ENCODE assay signal across 8 mouse cellular contexts in genomic region chrX:21061866-21062543, GRCm38 (mm10). TPM values are rescaled to one million over a fixed set of nuclear protein-coding genes. Genes with fewer than 3 reads are reported as not detected.
DNase-seq lines count a peak whose midpoint lies in the region; ATAC-seq and TF ChIP-seq lines count a peak whose summit lies in the region.

TSS of gene Zfp182 (minus strand) at chrX:21062316.

- peak within 1 kb of the TSS; percentile 51 for H3K9ac ChIP-seq in forebrain, embryonic 15.5 days (replicated peaks)
- H3K9ac ChIP-seq in lung, embryonic 14.5 days = peak within 1 kb of the TSS; percentile 52

- intact Hi-C loops in heart, postnatal 36 days (cut with DNase I) = loop anchor here (1.0 kb wide), 1 partner anchor 27 kb away; the partner anchor contains the start of gene Zfp300

- peak within 1 kb of the TSS; percentile 49 for H3K4me2 ChIP-seq in forebrain, embryonic 15.5 days (replicated peaks)
- peak within 1 kb of the TSS; percentile 52 for H3K4me2 ChIP-seq in lung, embryonic 14.5 days

- peak within 1 kb of the TSS; percentile 72 for H3K27ac ChIP-seq in forebrain, embryonic 15.5 days (replicated peaks)
- H3K27ac ChIP-seq in layer of hippocampus, adult 2 months = peak within 1 kb of the TSS; percentile 85
- H3K27ac ChIP-seq in lung, embryonic 14.5 days (ENCODE audit: low read depth) = peak within 1 kb of the TSS; percentile 22; the same call in 1 of the 2 replicates
- no peak within 1 kb of the TSS for H3K27ac ChIP-seq in olfactory bulb, adult 2 months (ENCODE audit: insufficient read depth, low read depth, low read length)
- no peak within 1 kb of the TSS for H3K27ac ChIP-seq in thymus, adult 2 months (ENCODE audit: control insufficient read depth, insufficient read depth, low read length)

- no peaks in the 10 kb centered on the region for H3K27me3 ChIP-seq in forebrain, embryonic 15.5 days
- no peaks in the 10 kb centered on the region for H3K27me3 ChIP-seq in lung, embryonic 14.5 days (ENCODE audit: insufficient read depth, low read length)
- H3K27me3 ChIP-seq in thymus, adult 2 months (ENCODE audit: control insufficient read depth, insufficient read depth, low read length) = no peaks in the 10 kb centered on the region

- H3K4me1 ChIP-seq in forebrain, embryonic 15.5 days = no peaks in the 10 kb centered on the region
- H3K4me1 ChIP-seq in lung, embryonic 14.5 days (ENCODE audit: insufficient read depth) = no peaks in the 10 kb centered on the region
- H3K4me1 ChIP-seq in olfactory bulb, adult 2 months (ENCODE audit: control insufficient read depth, insufficient read depth, low read length) = no peaks in the 10 kb centered on the region
- H3K4me1 ChIP-seq in thymus, adult 2 months (replicated peaks; ENCODE audit: control insufficient read depth, insufficient read depth, low read length) = no peaks in the 10 kb centered on the region; the same call in 1 of the 2 replicates

- TF ChIP-seq CTCF in layer of hippocampus, adult 2 months (conservative IDR thresholded peaks at IDR 0.05) = no peak
- TF ChIP-seq CTCF in lung, embryonic 14.5 days (IDR thresholded peaks at IDR 0.05; ENCODE audit: low read depth) = no peak
- TF ChIP-seq CTCF in olfactory bulb, adult 2 months (IDR thresholded peaks at IDR 0.05; ENCODE audit: insufficient read depth, low read depth, low read length) = no peak
- TF ChIP-seq CTCF in thymus, adult 2 months (IDR thresholded peaks at IDR 0.05; ENCODE audit: borderline replicate concordance, control insufficient read depth, extremely low read depth, insufficient read depth, low read length, poor library complexity) = no peak

- no peaks in the 10 kb centered on the region for H3K36me3 ChIP-seq in forebrain, embryonic 15.5 days
- no peaks in the 10 kb centered on the region for H3K36me3 ChIP-seq in lung, embryonic 14.5 days (ENCODE audit: insufficient read depth)
- no peaks in the 10 kb centered on the region for H3K36me3 ChIP-seq in thymus, adult 2 months (ENCODE audit: control insufficient read depth, insufficient read depth, low read length)

- no peaks in the 10 kb centered on the region for H3K9me3 ChIP-seq in forebrain, embryonic 15.5 days
- no peaks in the 10 kb centered on the region for H3K9me3 ChIP-seq in lung, embryonic 14.5 days (ENCODE audit: low read depth, low read length)

- H3K4me3 ChIP-seq in forebrain, embryonic 15.5 days = peak within 1 kb of the TSS; percentile 57
- peak within 1 kb of the TSS; percentile 66 for H3K4me3 ChIP-seq in layer of hippocampus, adult 2 months
- H3K4me3 ChIP-seq in lung, embryonic 14.5 days (ENCODE audit: low read depth, low read length) = peak within 1 kb of the TSS; percentile 50
- peak within 1 kb of the TSS; percentile 74 for H3K4me3 ChIP-seq in olfactory bulb, adult 2 months (ENCODE audit: insufficient read depth, low read depth, low read length)
- H3K4me3 ChIP-seq in thymus, adult 2 months (ENCODE audit: control insufficient read depth, insufficient read depth, low read length) = peak within 1 kb of the TSS; percentile 79

- TF ChIP-seq POLR2A in olfactory bulb, adult 2 months (IDR thresholded peaks at IDR 0.05; ENCODE audit: insufficient read depth, low read depth, low read length) = peak; percentile 20; the same call in 1 of the 2 replicates
- no peak for TF ChIP-seq POLR2A in thymus, adult 2 months (IDR thresholded peaks at IDR 0.05; ENCODE audit: control insufficient read depth, extremely low read depth, insufficient read depth, low read length, poor library complexity)

- ATAC-seq in forebrain, embryonic 15.5 days (replicated peaks) = peak; percentile 97
- ATAC-seq in lung, embryonic 14.5 days (ENCODE audit: insufficient read depth) = peak; percentile 99

- WGBS in forebrain, embryonic 15.5 days = 22% methylated on average over 25 of the region's 25 CpGs
- 13% methylated on average over 25 of the region's 25 CpGs for WGBS in lung, embryonic 14.5 days
- WGBS in olfactory bulb, adult 2 months = 15% methylated on average over 25 of the region's 25 CpGs
- 6% methylated on average over 25 of the region's 25 CpGs for WGBS in thymus, adult 2 months

- peak; percentile 91 for DNase-seq in ES-CJ7 (ENCODE audit: low read depth, low spot score)
- peak; percentile 80 for DNase-seq in cerebellum, adult 11-12 months
- peak; percentile 78 to 81 for DNase-seq in heart, postnatal 36 days
- DNase-seq in layer of hippocampus, adult 2 months (ENCODE audit: low spot score in 2 of 2) = peak; percentile 73 to 86
- peak; percentile 88 for DNase-seq in lung, embryonic 14.5 days
- DNase-seq in thymus, adult 2 months = peak; percentile 73

RNA-seq across cellular contexts. Expression of gene Zfp182, which starts in this region (rescaled TPM):
- polyA plus RNA-seq in forebrain, embryonic 15.5 days (2015; fragmentation: Nextera tagmentation; extraction: Ambion mirVana) = 9.1 and 9.7 TPM in 2 replicates
- total RNA-seq in heart, postnatal 36 days (2021) = 1 to 10 TPM; 3.5 to 3.6 TPM
- total RNA-seq in layer of hippocampus, adult 2 months (2021) = 10 to 100 TPM in 1 of 2 experiments, 1 to 10 TPM in 1; 9.8 to 11.1 TPM
- 5.5 and 5.9 TPM in 2 replicates for polyA plus RNA-seq in lung, embryonic 14.5 days (2014; fragmentation: Nextera tagmentation; extraction: Ambion mirVana)
- not detected in 2 replicates for polyA plus RNA-seq in olfactory bulb, adult 2 months (2012; ENCODE audit: insufficient read depth, insufficient read length, low replicate concordance, missing spikeins)
- polyA plus RNA-seq in thymus, adult 2 months (2012; rRNA removed) = 1.5 and 2.3 TPM in 2 replicates

Comparison
In these comparisons a context has a peak if more than half of its experiments do, and no peak if none do; other contexts are left out.
1. H3K27ac ChIP-seq: peak in forebrain, embryonic 15.5 days (single experiment), layer of hippocampus, adult 2 months (single experiment) and lung, embryonic 14.5 days (single experiment); none in olfactory bulb, adult 2 months (single experiment) and thymus, adult 2 months (single experiment).
2. Peak in every context shown above with its lines, with median percentiles within 50 percentile points of each other: DNase-seq and H3K4me3 ChIP-seq.